Mouse (Mus musculus) adrenal gland, adult 2 months (tissue): Measurements from ENCODE around the gene Aqp5. TPM values are rescaled to one million over a fixed set of nuclear protein-coding genes. Genes with fewer than 3 reads are reported as not detected.

ENCODE experiments used
- DNase-seq: peaks from one replicate; pipeline ENCODE4 v3.0.0; 2021
- polyA plus RNA-seq: library from polyadenylated mRNA; depleted of rRNA; stranded (reverse); fragments of >200 nt; gene quantifications from 2 replicates; pipeline ENCODE4 v1.2.3, GENCODE M21; 2012; rRNA removed
- total RNA-seq, 2 experiments: library from RNA; stranded (reverse); gene quantifications; 2 replicates each; pipeline ENCODE4 v1.2.3; 2021

Gene Aqp5
- total and polyA plus RNA-seq, 3 experiments = 1.1 to 3.4 (median 1.6) TPM

GRCm38 (mm10) chr15:99637405-99638123, 47.0 kb downstream of the Aqp5 start:
- DNase-seq = no peak

- DNase-seq = no peak
Observed at GRCm38 (mm10) chr15:99638124-99638485, 47.5 kb downstream of the Aqp5 start.

GRCm38 (mm10) chr15:99642622-99643021, 52.0 kb downstream of the Aqp5 start:
- no peak for DNase-seq

- no peak for DNase-seq
Observed at GRCm38 (mm10) chr15:99643832-99644231, 53.2 kb downstream of the Aqp5 start.

Other genes with a start within 250 kb of the Aqp5 start
- 10 to 100 TPM; 13.9 to 23.6 TPM for gene Fmnl3, start 220.3 kb upstream of the Aqp5 start, total RNA-seq
- gene Fmnl3, start 220.3 kb upstream of the Aqp5 start, polyA plus RNA-seq = 19.7 and 22.2 TPM in 2 replicates
- gene Tmbim6, start 197.9 kb upstream of the Aqp5 start, total RNA-seq = 100 to 1,000 TPM; 549 to 716 TPM
- gene Tmbim6, start 197.9 kb upstream of the Aqp5 start, polyA plus RNA-seq = 1,176 and 1,311 TPM in 2 replicates
- 10 to 100 TPM; 16.8 to 20.4 TPM for gene Nckap5l, start 133.0 kb upstream of the Aqp5 start, total RNA-seq
- gene Nckap5l, start 133.0 kb upstream of the Aqp5 start, polyA plus RNA-seq = 35.2 and 43.9 TPM in 2 replicates
- 1 to 10 TPM; 4.5 to 6.4 TPM for gene Bcdin3d, start 116.1 kb upstream of the Aqp5 start, total RNA-seq
- gene Bcdin3d, start 116.1 kb upstream of the Aqp5 start, polyA plus RNA-seq = 3.3 and 4.7 TPM in 2 replicates
- 10 to 100 TPM; 32.2 to 33.3 TPM for gene Faim2, start 62.6 kb upstream of the Aqp5 start, total RNA-seq
- gene Faim2, start 62.6 kb upstream of the Aqp5 start, polyA plus RNA-seq = 8.8 and 14.3 TPM in 2 replicates
- gene Aqp2, start 11.7 kb upstream of the Aqp5 start, total RNA-seq = 1 to 10 TPM in 1 of 2 experiments, under 1 TPM in 1; 0.81 to 3.5 TPM
- 0.40 and 0.59 TPM in 2 replicates for gene Aqp2, start 11.7 kb upstream of the Aqp5 start, polyA plus RNA-seq
- not detected for gene Aqp6, start 10.6 kb downstream of the Aqp5 start, total RNA-seq
- gene Aqp6, start 10.6 kb downstream of the Aqp5 start, polyA plus RNA-seq = not detected in 2 replicates
- 1 to 10 TPM; 2.8 to 3.7 TPM for gene Racgap1, start 60.9 kb downstream of the Aqp5 start, total RNA-seq
- 2.6 and 2.7 TPM in 2 replicates for gene Racgap1, start 60.9 kb downstream of the Aqp5 start, polyA plus RNA-seq
- under 1 TPM; 0.59 to 0.72 TPM for gene Asic1, start 79.6 kb downstream of the Aqp5 start, total RNA-seq
- 0.37 and 0.71 TPM in 2 replicates for gene Asic1, start 79.6 kb downstream of the Aqp5 start, polyA plus RNA-seq
- 10 to 100 TPM; 37.6 to 53.6 TPM for gene Smarcd1, start 111.3 kb downstream of the Aqp5 start, total RNA-seq
- 74.6 and 76.9 TPM in 2 replicates for gene Smarcd1, start 111.3 kb downstream of the Aqp5 start, polyA plus RNA-seq
- gene Gm17349, start 114.7 kb downstream of the Aqp5 start, total RNA-seq = 10 to 100 TPM; 22.1 to 33.4 TPM
- 111 and 156 TPM in 2 replicates for gene Gm17349, start 114.7 kb downstream of the Aqp5 start, polyA plus RNA-seq
- gene Gpd1, start 126.7 kb downstream of the Aqp5 start, total RNA-seq = 1,000 to 10,000 TPM; 1,060 to 1,239 TPM
- 708 and 828 TPM in 2 replicates for gene Gpd1, start 126.7 kb downstream of the Aqp5 start, polyA plus RNA-seq
- 100 to 1,000 TPM; 202 to 243 TPM for gene Cox14, start 134.8 kb downstream of the Aqp5 start, total RNA-seq
- gene Cox14, start 134.8 kb downstream of the Aqp5 start, polyA plus RNA-seq = 685 and 754 TPM in 2 replicates
- 10 to 100 TPM; 46.4 to 54.6 TPM for gene Cers5, start 182.1 kb downstream of the Aqp5 start, total RNA-seq
- 26.1 and 32.6 TPM in 2 replicates for gene Cers5, start 182.1 kb downstream of the Aqp5 start, polyA plus RNA-seq